Mouse (Mus musculus) thymus, postnatal 0 days (tissue): ENCODE results near the gene Gprc5c. TPM values are rescaled to one million over a fixed set of nuclear protein-coding genes. Genes with fewer than 3 reads are reported as not detected.

Experiments used
- DNase-seq: peaks from one replicate; pipeline ENCODE4 v3.0.0-alpha.2; 2015; ENCODE audit warnings: low spot score
- polyA plus RNA-seq: library from polyadenylated mRNA; unstranded; fragments of >200 nt; fragmentation: Nextera tagmentation; extraction: Ambion mirVana; gene quantifications from 2 replicates; pipeline ENCODE4 v1.2.1, GENCODE M21; 2015

Gene Gprc5c
- polyA plus RNA-seq, 1 experiment from 2014 or later: 5.0 TPM

DNA sequence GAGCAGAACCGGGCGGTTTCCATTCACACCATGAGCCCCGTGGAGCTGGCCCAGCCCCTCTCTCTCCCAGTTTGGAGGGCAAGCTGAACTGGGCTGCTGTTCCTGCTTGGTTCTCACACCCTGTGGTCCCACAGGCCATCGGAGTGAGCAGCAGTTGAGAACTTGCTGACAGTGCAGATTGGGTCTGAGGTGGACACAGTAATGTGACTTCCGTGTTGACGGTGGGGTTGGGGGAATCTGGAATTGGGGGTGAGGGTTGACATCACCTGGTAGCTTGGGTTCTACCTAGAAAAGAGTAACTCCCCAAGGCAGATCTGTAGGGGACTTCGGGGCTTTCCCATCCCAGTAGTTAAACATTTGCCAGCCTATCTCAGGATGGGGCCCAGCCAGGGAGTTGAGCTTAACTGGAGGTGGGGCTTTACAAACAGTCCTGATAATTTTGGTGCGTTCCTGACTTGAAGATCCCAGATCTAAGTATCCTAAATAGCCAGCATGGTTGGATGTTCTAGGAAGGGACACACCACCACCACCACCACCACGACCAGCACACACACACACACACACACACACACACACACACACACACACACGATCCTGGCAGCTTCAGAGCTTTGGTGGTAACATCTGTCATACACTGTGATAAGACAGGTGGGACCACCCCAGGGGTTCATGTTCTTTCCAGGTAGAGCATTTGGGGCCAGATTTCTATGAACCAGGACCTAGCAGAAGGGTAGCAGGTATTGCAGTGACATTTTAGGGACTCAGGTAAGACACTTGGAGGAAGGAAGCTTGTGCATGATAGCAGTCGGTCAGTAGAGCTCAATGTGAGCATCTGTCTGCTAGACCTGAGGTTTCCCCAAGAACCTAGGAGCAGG, 16.6 kb downstream of the Gprc5c start:
- no peak for DNase-seq

- DNase-seq: no peak
Measured at GRCm38 (mm10) chr11:114868280-114868679, 17.3 kb downstream of the Gprc5c start.

DNA sequence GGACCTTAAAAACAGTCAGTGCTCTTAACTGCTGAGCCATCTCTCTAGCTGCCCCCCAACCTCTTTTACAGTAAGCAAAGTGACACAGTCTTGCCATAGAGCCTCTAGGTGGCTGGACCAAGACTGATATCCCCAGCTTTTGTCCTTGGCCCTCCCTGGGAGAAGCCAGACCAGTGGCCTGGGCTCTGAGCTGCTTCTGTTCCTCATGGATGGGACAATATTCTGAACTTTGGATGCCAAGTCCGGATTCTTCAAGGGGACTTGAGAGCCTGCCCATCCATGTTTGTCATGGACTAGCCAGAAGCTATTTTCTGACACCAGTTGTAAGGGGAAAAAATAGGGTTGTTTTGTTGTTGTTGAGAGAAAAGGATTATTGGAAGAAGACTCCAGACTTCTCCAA, 18.8 kb downstream of the Gprc5c start:
- no peak for DNase-seq

- DNase-seq: no peak
Measured at GRCm38 (mm10) chr11:114871540-114871939, 20.6 kb downstream of the Gprc5c start.

DNA sequence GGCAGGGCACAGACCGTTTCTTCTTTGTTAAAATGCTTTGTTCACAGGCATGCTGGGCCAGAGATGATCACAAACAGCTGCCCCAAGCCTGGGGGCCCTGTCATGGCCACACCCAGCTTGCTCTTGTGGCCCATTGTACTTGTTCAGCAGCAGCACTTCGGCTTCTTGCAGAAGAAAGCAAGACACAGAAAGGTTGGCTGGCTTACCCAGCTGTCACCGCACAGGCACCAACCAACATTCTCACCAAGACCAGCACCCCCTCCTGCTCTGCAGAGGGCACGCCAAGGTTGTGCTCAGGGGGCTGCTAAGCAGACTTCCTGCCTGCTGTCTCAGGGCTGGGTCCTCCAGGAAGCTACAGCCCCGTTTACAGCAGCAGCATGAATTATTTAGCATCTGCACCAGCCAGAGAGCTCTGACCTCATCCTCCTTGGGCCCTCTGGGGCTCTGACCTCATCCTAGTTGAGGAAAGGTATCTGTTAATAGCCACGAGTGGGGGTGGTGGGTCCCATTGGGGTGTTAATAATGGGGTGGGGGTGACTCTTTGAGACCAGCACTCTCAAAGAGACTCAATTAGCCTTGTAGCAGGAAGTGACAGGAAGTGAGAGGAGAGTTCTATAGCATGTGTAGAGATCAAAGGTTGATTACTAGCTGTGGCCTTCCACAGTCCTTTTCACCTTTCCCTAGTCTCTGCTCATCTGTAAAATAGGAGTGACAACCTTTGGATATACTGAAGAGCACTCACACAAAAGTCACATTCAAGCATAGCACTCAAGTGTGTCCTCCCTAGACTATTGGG, 22.3 kb downstream of the Gprc5c start:
- peak; percentile 90 for DNase-seq

GRCm38 (mm10) chr11:114874226-114875145, 23.5 kb downstream of the Gprc5c start:
- no peak for DNase-seq

GRCm38 (mm10) chr11:114875301-114875801, 24.4 kb downstream of the Gprc5c start:
- no peak for DNase-seq

- peak; percentile 49 for DNase-seq
Measured at GRCm38 (mm10) chr11:114876176-114876575, 25.2 kb downstream of the Gprc5c start.

DNA sequence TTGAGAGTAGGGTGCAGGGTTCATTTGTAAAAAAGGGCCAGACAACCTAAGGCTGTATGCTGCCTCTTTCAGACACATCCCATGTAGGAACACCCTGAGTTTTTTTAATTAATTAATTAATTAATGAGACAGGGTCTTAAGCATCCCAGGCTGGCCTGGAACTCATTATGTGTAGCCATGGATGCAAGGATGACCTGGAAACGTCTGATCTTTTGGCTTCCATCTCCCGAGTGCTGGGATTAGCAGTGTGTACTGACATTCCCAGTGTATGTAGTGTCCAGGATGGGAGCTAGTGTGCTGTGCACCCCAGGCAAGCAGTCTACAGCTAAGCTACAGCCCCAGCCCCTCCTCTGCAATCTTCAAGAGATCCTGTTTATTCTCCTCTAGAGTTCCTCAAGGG, 25.7 kb downstream of the Gprc5c start:
- no peak for DNase-seq

DNA sequence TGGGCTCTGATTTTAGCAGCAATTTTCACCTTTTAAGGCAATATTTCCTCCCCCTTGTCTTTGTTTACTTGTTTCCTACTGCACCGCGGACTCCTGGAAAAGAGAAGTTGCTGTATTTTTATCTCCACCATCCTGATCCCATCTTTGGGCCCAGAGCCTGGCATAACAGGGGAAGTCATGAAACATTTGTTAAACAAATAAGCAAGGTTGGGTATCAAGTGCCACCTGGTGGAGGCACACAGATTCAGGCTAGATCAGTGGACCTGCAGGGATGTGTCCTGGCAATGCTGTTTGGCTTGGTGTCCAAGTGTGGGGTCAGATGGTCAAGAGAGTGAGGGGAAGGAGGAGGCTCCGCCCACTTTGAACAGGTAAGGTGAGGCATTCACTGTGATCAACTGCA, 26.2 kb downstream of the Gprc5c start:
- peak; percentile 20 for DNase-seq

DNA sequence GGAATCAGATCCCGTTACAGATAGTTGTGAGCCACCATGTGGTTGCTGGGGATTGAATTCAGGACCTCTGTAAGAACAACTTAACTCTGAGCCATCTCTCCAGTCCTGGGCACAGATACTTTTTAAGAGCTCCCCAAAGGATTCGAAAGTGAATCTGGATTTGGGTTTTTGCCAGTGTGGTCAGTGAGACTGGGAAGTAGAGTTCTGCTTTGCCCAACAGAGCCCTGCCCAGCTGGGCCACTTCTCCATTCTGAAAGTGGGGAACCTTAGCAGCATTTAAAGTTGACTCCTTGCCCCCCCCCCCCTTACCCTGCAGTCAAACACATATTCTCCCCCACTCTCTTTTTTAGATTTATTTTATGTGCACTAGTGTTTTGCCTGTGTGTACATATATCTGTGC, 28.7 kb downstream of the Gprc5c start:
- no peak for DNase-seq

- no peak for DNase-seq
Measured at GRCm38 (mm10) chr11:114880185-114880584, 29.2 kb downstream of the Gprc5c start.

GRCm38 (mm10) chr11:114880589-114880988, 29.6 kb downstream of the Gprc5c start:
- DNase-seq: peak; percentile 66

DNA sequence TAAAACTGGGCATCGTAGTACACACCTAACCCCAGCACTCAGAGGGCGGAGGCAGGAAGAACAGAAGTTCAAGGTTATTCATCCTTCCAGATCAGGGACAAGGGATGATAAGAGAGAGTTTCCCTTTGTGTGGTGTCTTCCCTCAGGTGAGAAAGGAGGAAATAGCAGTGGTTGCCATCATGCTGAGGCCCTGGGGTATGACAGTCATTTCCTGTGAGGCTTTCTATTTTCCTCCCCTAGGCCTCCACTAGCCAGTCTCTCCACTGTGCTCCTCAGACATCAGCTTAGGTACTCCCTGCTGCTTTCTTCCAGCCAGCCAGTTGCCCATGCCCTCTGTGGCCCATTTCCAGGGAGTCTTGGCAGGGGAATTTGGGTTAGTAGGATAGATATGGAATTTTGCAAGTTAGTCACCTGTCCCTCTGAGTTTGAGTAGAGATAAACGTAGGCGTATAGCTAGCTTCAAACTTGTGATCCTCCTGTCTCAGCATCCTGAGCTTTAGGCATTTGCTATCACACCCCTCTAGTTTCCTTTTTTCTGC, 32.4 kb downstream of the Gprc5c start:
- peak; percentile 28 for DNase-seq

- no peak for DNase-seq
Measured at GRCm38 (mm10) chr11:114884380-114885100, 33.6 kb downstream of the Gprc5c start.

GRCm38 (mm10) chr11:114889991-114890518, 39.1 kb downstream of the Gprc5c start, which contains the start of gene Cd300a:
Gene Cd300a, plus strand, starts transcription at chr11:114890041.
- DNase-seq: no peak

DNA sequence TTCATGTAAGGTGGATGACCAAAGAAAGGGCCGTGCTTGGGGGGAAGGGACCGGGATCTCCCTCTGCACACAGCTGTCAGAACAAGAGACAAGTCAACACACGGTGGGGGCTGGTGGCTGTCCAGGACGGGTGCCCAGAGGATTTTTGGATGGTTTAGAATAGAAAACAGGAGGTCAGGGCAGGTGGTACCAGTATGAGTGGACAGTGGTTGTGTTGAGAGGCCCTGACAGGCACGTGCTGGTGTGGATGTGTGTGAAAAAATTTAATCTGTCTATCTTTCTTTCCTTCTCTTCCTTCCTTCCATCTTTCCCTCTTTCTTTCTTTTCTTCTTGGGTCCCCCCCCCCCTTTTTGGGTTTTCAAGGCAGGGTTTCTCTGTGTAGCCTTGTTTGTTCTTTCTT, 39.6 kb downstream of the Gprc5c start:
- DNase-seq: no peak

GRCm38 (mm10) chr11:114896085-114896484, 45.1 kb downstream of the Gprc5c start:
- no peak for DNase-seq

- no peak for DNase-seq
Measured at GRCm38 (mm10) chr11:114898026-114898425, 47.1 kb downstream of the Gprc5c start.

GRCm38 (mm10) chr11:114903224-114903623, 52.3 kb downstream of the Gprc5c start:
- DNase-seq: no peak
